Mouse (Mus musculus): Measurements from ENCODE around the gene Aldh16a1. TPM values are rescaled to one million over a fixed set of nuclear protein-coding genes. Genes with fewer than 3 reads are reported as not detected.
A peak's percentile ranks its signal among the peaks of the same experiment; 100 is the strongest.

Gene Aldh16a1
- 106 and 119 TPM in 2 replicates for polyA plus RNA-seq (2012; rRNA removed)

GRCm38 (mm10) chr7:45154096-45154992, at the start of gene Aldh16a1, which contains the start of gene Pih1d1:
Aldh16a1 (minus strand) TSS chr7:45154584.
Pih1d1 (plus strand) TSS chr7:45154303.
- TF ChIP-seq POLR2A (IDR thresholded peaks at IDR 0.05; ENCODE audit: low read depth, low read length) (peak; percentile 74), CTCF (conservative IDR thresholded peaks at IDR 0.05; ENCODE audit: insufficient read depth, insufficient read length, low read depth, low read length) (peak; percentile 50)
- H3K27ac ChIP-seq (ENCODE audit: insufficient read depth, low read depth, low read length): peak within 1 kb of the TSS; percentile 96
- no peaks in the 10 kb centered on the region for H3K27me3 ChIP-seq (replicated peaks; ENCODE audit: control insufficient read depth, insufficient read depth, low read length)

GRCm38 (mm10) chr7:45202654-45203053, 48.3 kb upstream of the Aldh16a1 start:
- WGBS: 64% methylated on average over 10 of the region's 10 CpGs
- DNase-seq: no peak
- Histone ChIP-seq H3K27ac (ENCODE audit: insufficient read depth, low read depth, low read length) (no peak overlapping the region), H3K4me1 (ENCODE audit: control insufficient read depth, insufficient read depth, low read length) (no peaks in the 10 kb centered on the region), H3K36me3 (ENCODE audit: control insufficient read depth, insufficient read depth, low read length) (no peaks in the 10 kb centered on the region), H3K4me3 (ENCODE audit: insufficient read depth, low read depth, low read length) (no peak overlapping the region), H3K27me3 (replicated peaks; ENCODE audit: control insufficient read depth, insufficient read depth, low read length) (no peaks in the 10 kb centered on the region)
- no peak for TF ChIP-seq CTCF (conservative IDR thresholded peaks at IDR 0.05; ENCODE audit: insufficient read depth, insufficient read length, low read depth, low read length)
- TF ChIP-seq POLR2A (IDR thresholded peaks at IDR 0.05; ENCODE audit: low read depth, low read length): no peak

More at GRCm38 (mm10) chr7:45154096-45154992, at the start of gene Aldh16a1, which contains the start of gene Pih1d1:
- 2% methylated on average over 69 of the region's 69 CpGs for WGBS
- Histone ChIP-seq H3K4me1 (ENCODE audit: control insufficient read depth, insufficient read depth, low read length) (no peaks in the 10 kb centered on the region), H3K4me3 (ENCODE audit: insufficient read depth, low read depth, low read length) (peak within 1 kb of the TSS; percentile 82), H3K36me3 (ENCODE audit: control insufficient read depth, insufficient read depth, low read length) (no peaks in the 10 kb centered on the region)
- DNase-seq: peak; percentile 98

GRCm38 (mm10) chr7:45198961-45199360, 44.6 kb upstream of the Aldh16a1 start:
- Histone ChIP-seq H3K36me3 (ENCODE audit: control insufficient read depth, insufficient read depth, low read length) (no peaks in the 10 kb centered on the region), H3K27me3 (replicated peaks; ENCODE audit: control insufficient read depth, insufficient read depth, low read length) (no peaks in the 10 kb centered on the region), H3K27ac (ENCODE audit: insufficient read depth, low read depth, low read length) (no peak overlapping the region), H3K4me3 (ENCODE audit: insufficient read depth, low read depth, low read length) (no peak overlapping the region), H3K4me1 (ENCODE audit: control insufficient read depth, insufficient read depth, low read length) (no peaks in the 10 kb centered on the region)
- DNase-seq: no peak
- TF ChIP-seq CTCF (conservative IDR thresholded peaks at IDR 0.05; ENCODE audit: insufficient read depth, insufficient read length, low read depth, low read length) (no peak), POLR2A (IDR thresholded peaks at IDR 0.05; ENCODE audit: low read depth, low read length) (no peak)
- 78% methylated on average over 11 of the region's 11 CpGs for WGBS

GRCm38 (mm10) chr7:45198435-45198834, 44.1 kb upstream of the Aldh16a1 start:
- 10% methylated on average over 5 of the region's 5 CpGs for WGBS
- DNase-seq: peak; percentile 84
- Histone ChIP-seq H3K36me3 (ENCODE audit: control insufficient read depth, insufficient read depth, low read length) (no peaks in the 10 kb centered on the region), H3K27ac (ENCODE audit: insufficient read depth, low read depth, low read length) (no peak overlapping the region), H3K4me3 (ENCODE audit: insufficient read depth, low read depth, low read length) (no peak overlapping the region), H3K4me1 (ENCODE audit: control insufficient read depth, insufficient read depth, low read length) (no peaks in the 10 kb centered on the region), H3K27me3 (replicated peaks; ENCODE audit: control insufficient read depth, insufficient read depth, low read length) (no peaks in the 10 kb centered on the region)
- TF ChIP-seq CTCF (conservative IDR thresholded peaks at IDR 0.05; ENCODE audit: insufficient read depth, insufficient read length, low read depth, low read length) (peak; percentile 95), POLR2A (IDR thresholded peaks at IDR 0.05; ENCODE audit: low read depth, low read length) (no peak)

GRCm38 (mm10) chr7:45196994-45197393, 42.6 kb upstream of the Aldh16a1 start:
- Histone ChIP-seq H3K36me3 (ENCODE audit: control insufficient read depth, insufficient read depth, low read length) (no peaks in the 10 kb centered on the region), H3K27me3 (replicated peaks; ENCODE audit: control insufficient read depth, insufficient read depth, low read length) (no peaks in the 10 kb centered on the region), H3K4me3 (ENCODE audit: insufficient read depth, low read depth, low read length) (no peak overlapping the region), H3K4me1 (ENCODE audit: control insufficient read depth, insufficient read depth, low read length) (no peaks in the 10 kb centered on the region), H3K27ac (ENCODE audit: insufficient read depth, low read depth, low read length) (no peak overlapping the region)
- 82% methylated on average over 5 of the region's 5 CpGs for WGBS
- no peak for DNase-seq
- TF ChIP-seq POLR2A (IDR thresholded peaks at IDR 0.05; ENCODE audit: low read depth, low read length) (no peak), CTCF (conservative IDR thresholded peaks at IDR 0.05; ENCODE audit: insufficient read depth, insufficient read length, low read depth, low read length) (no peak)

GRCm38 (mm10) chr7:45196176-45196535, 41.8 kb upstream of the Aldh16a1 start:
- Histone ChIP-seq H3K27ac (ENCODE audit: insufficient read depth, low read depth, low read length) (no peak overlapping the region), H3K4me3 (ENCODE audit: insufficient read depth, low read depth, low read length) (no peak overlapping the region), H3K4me1 (ENCODE audit: control insufficient read depth, insufficient read depth, low read length) (no peaks in the 10 kb centered on the region), H3K36me3 (ENCODE audit: control insufficient read depth, insufficient read depth, low read length) (no peaks in the 10 kb centered on the region), H3K27me3 (replicated peaks; ENCODE audit: control insufficient read depth, insufficient read depth, low read length) (no peaks in the 10 kb centered on the region)
- WGBS: 86% methylated on average over 4 of the region's 4 CpGs
- no peak for TF ChIP-seq CTCF (conservative IDR thresholded peaks at IDR 0.05; ENCODE audit: insufficient read depth, insufficient read length, low read depth, low read length)
- TF ChIP-seq POLR2A (IDR thresholded peaks at IDR 0.05; ENCODE audit: low read depth, low read length): no peak
- DNase-seq: no peak

Measured in kidney, adult 2 months (tissue).